Mouse (Mus musculus) forebrain, embryonic 13.5 days (tissue): ENCODE measurements around the gene Sphk1. TPM values are rescaled to one million over a fixed set of nuclear protein-coding genes. Genes with fewer than 3 reads are reported as not detected.
A peak's percentile ranks its signal among the peaks of the same experiment; 100 is the strongest.

Experiments used
- ATAC-seq: fragments of 200-750 bp; cut with Nextera tagmentation; 2 replicates; pipeline ENCODE4 v1.8.0; 2017
- H3K27ac ChIP-seq: fragments of 300-500 bp; sonication (generic); 2 replicates; pipeline ENCODE4 v1.5.1; 2015; ENCODE audit warnings: inconsistent platforms, mild to moderate bottlenecking, moderate library complexity
- H3K27me3 ChIP-seq: fragments of 300-500 bp; sonication (generic); 2 replicates; pipeline ENCODE4 v1.6.1; 2015; ENCODE audit warnings: mild to moderate bottlenecking, inconsistent platforms
- H3K36me3 ChIP-seq: fragments of 300-500 bp; sonication (generic); 2 replicates; pipeline ENCODE4 v1.6.1; 2015; ENCODE audit warnings: mild to moderate bottlenecking, inconsistent platforms; ENCODE audit not compliant: poor library complexity, severe bottlenecking
- H3K4me1 ChIP-seq: fragments of 300-500 bp; sonication (generic); 2 replicates; pipeline ENCODE4 v1.6.1; 2015; ENCODE audit warnings: inconsistent platforms
- H3K4me2 ChIP-seq: fragments of 300-500 bp; sonication (generic); 2 replicates; pipeline ENCODE4 v1.6.1; 2015; ENCODE audit warnings: inconsistent platforms, mild to moderate bottlenecking, moderate library complexity
- H3K4me3 ChIP-seq: fragments of 300-500 bp; sonication (generic); 2 replicates; pipeline ENCODE4 v1.5.1; 2015; ENCODE audit warnings: mild to moderate bottlenecking, inconsistent platforms
- H3K9ac ChIP-seq: fragments of 300-500 bp; sonication (generic); 2 replicates; pipeline ENCODE4 v1.6.1; 2015; ENCODE audit warnings: mild to moderate bottlenecking, inconsistent platforms
- H3K9me3 ChIP-seq: fragments of 300-500 bp; sonication (generic); replicated peaks from 2 replicates; pipeline ENCODE4 v1.6.1; 2016; ENCODE audit warnings: inconsistent platforms
- WGBS: fragments of 180-500 bp; shearing (Covaris S2); methylation state at CpG from one replicate; pipeline ENCODE4 v1.1.7; 2015; 5-methylcytosine and 5-hydroxymethylcytosine counted together
- polyA plus RNA-seq: library from polyadenylated mRNA; unstranded; fragments of >200 nt; fragmentation: Nextera tagmentation; extraction: Ambion mirVana; gene quantifications from 2 replicates; pipeline ENCODE4 v1.2.1, GENCODE M21; 2015

Sphk1 gene
- polyA plus RNA-seq, 1 experiment from 2014 or later: 0.98 TPM

- 95% methylated on average over 7 of the region's 7 CpGs for WGBS
- Histone ChIP-seq H3K9me3 (no peaks in the 10 kb centered on the region; the same call in 1 of the 2 replicates), H3K4me3 (no peak overlapping the region), H3K4me2 (no peak overlapping the region), H3K4me1 (0 out of 2 replicates have a peak, but pooled peaks cover 8% of the 10 kb centered on the region), H3K36me3 (no peaks in the 10 kb centered on the region), H3K9ac (no peak overlapping the region), H3K27ac (no peak overlapping the region), H3K27me3 (peaks cover 9% of the 10 kb centered on the region; the same call in 1 of the 2 replicates)
- ATAC-seq: no peak
Measured at GRCm38 (mm10) chr11:116512154-116512553, 18.6 kb upstream of the Sphk1 start.

DNA sequence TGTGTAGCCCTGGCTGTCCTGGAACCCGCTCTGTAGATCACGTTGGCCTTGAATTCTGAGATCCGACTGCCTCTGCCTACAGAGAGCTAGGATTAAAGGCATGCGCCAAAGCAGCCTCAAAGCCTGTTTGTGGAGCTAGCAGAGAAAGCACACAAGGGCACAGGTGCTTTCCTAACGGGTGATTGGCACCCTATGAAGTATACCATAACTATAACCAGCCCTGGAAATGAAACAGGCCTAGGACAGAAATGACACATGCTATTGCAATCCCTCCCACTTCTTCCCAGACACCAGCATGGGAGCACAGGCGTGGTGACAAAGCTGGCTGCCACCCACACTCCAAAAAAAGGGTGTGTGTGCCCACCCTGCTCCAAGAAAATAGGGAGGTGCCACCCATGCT lies 17.7 kb upstream of the Sphk1 start:
- Histone ChIP-seq H3K27ac (no peak overlapping the region), H3K4me3 (no peak overlapping the region), H3K36me3 (no peaks in the 10 kb centered on the region), H3K27me3 (peaks cover 9% of the 10 kb centered on the region; the same call in 1 of the 2 replicates), H3K9ac (no peak overlapping the region), H3K9me3 (no peaks in the 10 kb centered on the region; the same call in 1 of the 2 replicates), H3K4me1 (0 out of 2 replicates have a peak, but pooled peaks cover 8% of the 10 kb centered on the region), H3K4me2 (no peak overlapping the region)
- WGBS: 81% methylated on average over 6 of the region's 6 CpGs
- no peak for ATAC-seq

- H3K27me3 ChIP-seq: peaks cover 9% of the 10 kb centered on the region; the same call in 1 of the 2 replicates
- 86% methylated on average over 4 of the region's 4 CpGs for WGBS
- no peak overlapping the region for H3K9ac ChIP-seq
- no peak overlapping the region for H3K4me2 ChIP-seq
- H3K4me1 ChIP-seq: 0 out of 2 replicates have a peak, but pooled peaks cover 8% of the 10 kb centered on the region
- H3K4me3 ChIP-seq: no peak overlapping the region
- H3K9me3 ChIP-seq: no peaks in the 10 kb centered on the region; the same call in 1 of the 2 replicates
- no peak for ATAC-seq
- H3K27ac ChIP-seq: no peak overlapping the region
- H3K36me3 ChIP-seq: no peaks in the 10 kb centered on the region
Measured at GRCm38 (mm10) chr11:116513531-116514038, 17.1 kb upstream of the Sphk1 start.

- 0 out of 2 replicates have a peak, but pooled peaks cover 8% of the 10 kb centered on the region for H3K4me1 ChIP-seq
- no peak overlapping the region for H3K4me3 ChIP-seq
- peaks cover 9% of the 10 kb centered on the region; the same call in 1 of the 2 replicates for H3K27me3 ChIP-seq
- H3K4me2 ChIP-seq: peak overlapping the region; percentile 33
- 11% methylated on average over 24 of the region's 24 CpGs for WGBS
- H3K36me3 ChIP-seq: no peaks in the 10 kb centered on the region
- H3K27ac ChIP-seq: no peak overlapping the region
- H3K9me3 ChIP-seq: no peaks in the 10 kb centered on the region; the same call in 1 of the 2 replicates
- no peak overlapping the region for H3K9ac ChIP-seq
- ATAC-seq: no peak
Measured at GRCm38 (mm10) chr11:116515330-116516020, 15.2 kb upstream of the Sphk1 start.

DNA sequence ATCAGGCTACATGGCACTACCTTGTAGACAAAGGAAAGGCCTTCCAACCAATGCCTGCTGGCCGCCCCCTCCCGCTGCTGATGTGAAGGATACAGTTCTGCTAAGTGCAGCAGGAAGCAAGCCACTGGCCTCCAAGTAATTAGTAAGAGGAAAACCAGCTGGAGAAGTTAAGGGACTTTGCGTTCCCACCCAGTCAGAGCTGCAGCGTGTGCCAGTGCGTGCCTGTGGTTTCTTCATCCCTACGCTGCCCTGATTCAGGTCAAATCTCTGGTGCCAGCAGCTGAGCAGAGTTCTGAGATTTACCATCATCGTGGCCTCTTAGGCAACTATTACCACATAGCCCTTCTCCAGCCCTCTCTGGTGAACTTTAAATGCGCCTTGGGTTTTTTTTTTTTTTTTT lies 12.2 kb upstream of the Sphk1 start:
- H3K27ac ChIP-seq: no peak overlapping the region

GRCm38 (mm10) chr11:116521143-116521542 lies 9.6 kb upstream of the Sphk1 start:
- Histone ChIP-seq H3K9ac (no peak overlapping the region), H3K4me3 (no peak overlapping the region), H3K9me3 (no peaks in the 10 kb centered on the region), H3K4me2 (no peak overlapping the region), H3K27ac (no peak overlapping the region), H3K27me3 (no peaks in the 10 kb centered on the region), H3K36me3 (no peaks in the 10 kb centered on the region), H3K4me1 (peaks cover 13% of the 10 kb centered on the region; the same call in 1 of the 2 replicates)
- 64% methylated on average over 3 of the region's 3 CpGs for WGBS
- ATAC-seq: no peak

More for the DNA sequence above, 12.2 kb upstream of the Sphk1 start:
- 77% methylated on average over 8 of the region's 8 CpGs for WGBS
- Histone ChIP-seq H3K27me3 (peaks cover 9% of the 10 kb centered on the region; the same call in 1 of the 2 replicates), H3K4me3 (no peak overlapping the region), H3K36me3 (no peaks in the 10 kb centered on the region), H3K4me1 (peaks cover 16% of the 10 kb centered on the region; the same call in 1 of the 2 replicates), H3K9me3 (no peaks in the 10 kb centered on the region), H3K9ac (no peak overlapping the region), H3K4me2 (no peak overlapping the region)
- ATAC-seq: no peak

- Histone ChIP-seq H3K27me3 (no peaks in the 10 kb centered on the region; the same call in 1 of the 2 replicates), H3K9ac (no peak overlapping the region), H3K4me3 (no peak overlapping the region), H3K4me2 (no peak overlapping the region), H3K9me3 (no peaks in the 10 kb centered on the region), H3K36me3 (no peaks in the 10 kb centered on the region), H3K27ac (no peak overlapping the region), H3K4me1 (peaks cover 13% of the 10 kb centered on the region; the same call in 1 of the 2 replicates)
- ATAC-seq: no peak
- WGBS: 81% methylated on average over 3 of the region's 3 CpGs
Measured at GRCm38 (mm10) chr11:116522046-116522445, 8.7 kb upstream of the Sphk1 start.

DNA sequence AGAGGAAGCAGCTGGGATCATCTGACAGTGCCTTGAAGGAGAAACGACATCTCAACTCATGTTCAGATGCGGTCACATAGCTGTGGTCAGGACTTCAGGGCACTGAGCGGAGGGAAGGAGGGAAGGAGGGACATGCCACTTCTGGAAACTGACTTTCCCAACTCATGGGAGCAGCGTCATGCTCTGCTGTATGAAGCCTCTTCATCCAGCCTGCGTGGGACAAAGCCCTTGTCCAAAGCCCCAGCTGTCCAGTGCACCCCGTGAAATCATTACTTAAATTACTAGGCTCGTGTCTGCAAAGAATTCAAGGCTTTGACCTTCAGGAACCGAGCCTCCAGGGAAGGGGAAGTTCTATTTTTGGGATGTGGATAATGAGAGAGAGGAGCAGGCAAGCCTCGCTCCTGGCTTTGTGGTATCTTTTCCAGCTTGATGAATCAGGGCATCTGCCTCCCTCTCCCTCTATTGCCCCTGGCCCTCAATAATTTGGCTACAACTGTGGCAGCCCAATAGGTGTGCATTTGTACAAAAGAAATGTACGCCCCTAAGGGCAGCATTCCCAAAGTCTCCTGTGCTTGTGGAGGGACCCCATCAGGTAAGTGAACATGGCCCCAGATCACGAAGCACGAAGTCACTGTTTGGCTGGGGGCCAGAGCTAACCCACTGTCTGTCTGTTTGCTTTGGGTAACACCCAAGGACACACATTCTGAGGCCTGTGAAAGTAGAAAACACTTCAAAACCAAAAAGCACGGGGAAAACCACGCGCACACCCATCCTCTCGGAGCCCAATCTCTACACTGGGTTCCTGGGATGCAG lies 7.6 kb upstream of the Sphk1 start:
- Histone ChIP-seq H3K36me3 (no peaks in the 10 kb centered on the region), H3K9me3 (no peaks in the 10 kb centered on the region), H3K9ac (no peak overlapping the region), H3K4me1 (peaks cover 13% of the 10 kb centered on the region; the same call in 1 of the 2 replicates), H3K27me3 (no peaks in the 10 kb centered on the region; the same call in 1 of the 2 replicates), H3K4me2 (no peak overlapping the region), H3K27ac (no peak overlapping the region), H3K4me3 (no peak overlapping the region)
- WGBS: 67% methylated on average over 16 of the region's 16 CpGs
- ATAC-seq: no peak

DNA sequence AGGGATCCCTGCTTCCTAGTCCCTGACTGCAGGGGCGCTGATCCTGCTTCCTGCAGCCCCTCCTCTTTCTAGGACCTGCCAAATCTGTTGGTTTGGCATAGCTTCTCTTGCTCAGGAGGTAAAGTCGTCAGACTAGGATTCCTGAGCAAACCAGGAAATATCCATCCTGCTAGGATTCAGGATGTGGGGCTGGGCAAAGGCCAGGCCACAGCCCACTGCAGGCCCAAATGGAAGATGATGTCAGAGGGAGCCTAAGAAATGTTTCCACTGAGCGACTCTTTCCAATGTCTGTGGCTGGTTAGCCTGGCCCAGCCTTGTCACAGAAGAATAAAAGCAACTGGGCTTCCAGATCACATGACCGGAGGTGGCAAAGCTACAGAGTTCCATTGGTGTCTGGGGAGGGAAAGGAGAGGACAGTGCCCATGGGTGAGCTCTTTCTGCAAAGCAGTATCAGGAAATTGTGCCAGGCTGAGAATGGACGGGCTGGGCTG lies 7.0 kb upstream of the Sphk1 start:
- ATAC-seq: no peak
- Histone ChIP-seq H3K36me3 (no peaks in the 10 kb centered on the region), H3K27me3 (no peaks in the 10 kb centered on the region; the same call in 1 of the 2 replicates), H3K9me3 (no peaks in the 10 kb centered on the region), H3K9ac (no peak overlapping the region), H3K4me2 (no peak overlapping the region), H3K27ac (no peak overlapping the region), H3K4me1 (peaks cover 13% of the 10 kb centered on the region; the same call in 1 of the 2 replicates), H3K4me3 (no peak overlapping the region)
- WGBS: 45% methylated on average over 5 of the region's 5 CpGs

DNA sequence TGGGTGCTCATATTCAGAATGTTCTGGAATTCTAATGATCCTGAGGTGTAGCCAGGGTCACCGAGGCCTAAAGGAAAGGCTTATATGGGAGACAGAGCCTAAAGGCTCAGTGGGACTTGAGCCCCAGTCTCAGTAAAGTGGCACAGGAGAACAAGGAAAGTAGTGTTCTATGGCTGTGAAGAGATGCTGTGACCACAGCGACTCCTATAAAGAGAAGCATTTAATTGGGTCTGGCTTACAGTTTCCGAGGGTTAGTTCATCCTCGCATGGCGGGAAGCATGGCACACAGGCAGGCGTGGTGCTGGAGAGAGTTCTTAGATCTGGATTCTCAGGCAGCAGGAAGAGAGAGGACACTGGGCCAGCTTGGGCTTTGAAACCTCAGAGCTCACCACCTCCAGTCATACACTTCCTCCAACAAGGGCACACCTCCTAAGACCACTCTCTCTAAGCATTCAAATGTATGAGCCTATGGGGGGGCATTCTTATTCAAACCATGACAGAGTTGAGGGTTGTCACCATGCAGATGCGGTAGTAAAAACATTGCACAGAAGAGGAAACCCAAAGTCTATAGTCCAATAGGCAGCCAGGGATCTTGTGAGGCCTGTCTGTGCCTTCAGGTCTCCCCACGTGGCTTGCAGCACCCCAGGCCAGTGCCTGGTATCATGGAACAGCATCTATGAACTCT lies 1.9 kb upstream of the Sphk1 start:
- Histone ChIP-seq H3K36me3 (no peaks in the 10 kb centered on the region), H3K9me3 (no peaks in the 10 kb centered on the region), H3K27ac (0 out of 2 replicates have a peak overlapping the region, but pooled peaks have one; percentile 0), H3K9ac (no peak overlapping the region), H3K27me3 (peaks cover 46% of the 10 kb centered on the region), H3K4me2 (no peak overlapping the region), H3K4me3 (no peak overlapping the region), H3K4me1 (peaks cover 42% of the 10 kb centered on the region)
- no peak for ATAC-seq
- 71% methylated on average over 8 of the region's 8 CpGs for WGBS
